Mouse (Mus musculus): ENCODE data around the gene Il20rb. TPM values are rescaled to one million over a fixed set of nuclear protein-coding genes. Genes with fewer than 3 reads are reported as not detected.

Il20rb gene
- polyA plus RNA-seq, 2 experiments from 2014 or later, result 1.0 to 2.7 TPM

GRCm38 (mm10) chr9:100419103-100419502 is 67.5 kb downstream of the Il20rb start:
- no peak for ATAC-seq

DNA sequence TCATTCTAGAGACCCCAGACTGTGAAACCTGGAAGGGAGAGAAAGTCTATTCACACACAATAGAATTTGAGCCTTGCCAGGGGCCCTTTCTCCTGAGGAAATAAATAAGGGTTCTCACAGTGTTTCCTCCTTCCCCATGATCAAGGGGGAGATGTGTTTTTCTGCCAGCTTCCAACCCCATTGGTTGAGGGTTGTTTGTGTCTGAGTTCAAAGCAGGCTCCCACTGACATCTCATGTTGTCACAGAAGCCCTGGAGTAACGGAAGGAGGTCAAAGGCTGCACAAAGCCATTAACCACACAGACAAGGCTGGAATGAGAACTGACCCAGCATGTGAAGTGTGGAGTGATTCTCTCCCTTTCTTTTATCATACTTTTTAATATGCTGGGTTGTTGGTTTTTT is 69.8 kb downstream of the Il20rb start:
- no peak for ATAC-seq

DNA sequence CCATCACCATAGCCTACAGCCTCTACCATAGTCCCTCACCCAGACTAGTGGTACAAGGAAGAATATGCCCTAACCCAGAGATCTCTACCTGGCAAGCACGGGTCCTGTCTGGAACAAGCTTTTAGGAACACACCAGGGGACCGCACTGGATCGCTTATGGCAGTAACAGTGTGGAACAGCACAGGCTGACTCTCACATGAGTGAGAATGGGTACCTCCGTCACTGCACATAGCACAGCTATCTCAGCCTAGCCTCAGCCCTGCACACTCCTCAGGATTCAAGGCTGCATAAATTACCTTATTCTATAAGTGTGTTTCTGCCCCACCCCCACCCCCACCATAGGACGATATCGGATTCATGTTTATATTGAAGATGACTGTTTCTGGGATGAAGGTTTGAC is 70.3 kb downstream of the Il20rb start:
- ATAC-seq, result no peak

- ATAC-seq, result no peak
Observed at GRCm38 (mm10) chr9:100415328-100415979, 71.1 kb downstream of the Il20rb start.

Other genes with a start within 250 kb of the Il20rb start
- 10 to 100 TPM; 67.2 to 87.4 TPM for gene Nck1, start 59.3 kb upstream of the Il20rb start, polyA plus RNA-seq (2017; shearing (Covaris generic))
- gene Slc35g2, start 84.3 kb upstream of the Il20rb start, polyA plus RNA-seq (2017; shearing (Covaris generic)), result 1 to 10 TPM; 1.0 to 1.1 TPM
- gene Stag1, start 111.0 kb upstream of the Il20rb start, polyA plus RNA-seq (2017; shearing (Covaris generic)), result 100 to 1,000 TPM in 1 of 2 experiments, 10 to 100 TPM in 1; 79.9 to 126 TPM

All from CD4-positive, CD25-positive, alpha-beta regulatory T cell, adult 4 months (primary cell).